Mouse (Mus musculus) large intestine, adult 2 months (tissue): ENCODE data around the gene Spcs2. TPM values are rescaled to one million over a fixed set of nuclear protein-coding genes. Genes with fewer than 3 reads are reported as not detected.
"Not testable (repeated sequence)": the region's sequence is repeated elsewhere in the genome, so short reads cannot be mapped to it uniquely, and the experiment has no call there.

Experiments
- DNase-seq: peaks from one replicate; pipeline ENCODE4 v3.0.0-alpha.2; 2012; ENCODE audit warnings: low read depth, low spot score
- WGBS: fragments of 180-500 bp; shearing (Covaris S2); methylation state at CpG from one replicate; pipeline ENCODE4 v1.1.7; 2018; 5-methylcytosine and 5-hydroxymethylcytosine counted together
- polyA plus RNA-seq: library from polyadenylated mRNA; depleted of rRNA; stranded (reverse); fragments of >200 nt; gene quantifications from 2 replicates; pipeline ENCODE4 v1.2.3, GENCODE M21; 2012

Gene Spcs2
- polyA plus RNA-seq, 1 experiment = 60.5 TPM

DNA sequence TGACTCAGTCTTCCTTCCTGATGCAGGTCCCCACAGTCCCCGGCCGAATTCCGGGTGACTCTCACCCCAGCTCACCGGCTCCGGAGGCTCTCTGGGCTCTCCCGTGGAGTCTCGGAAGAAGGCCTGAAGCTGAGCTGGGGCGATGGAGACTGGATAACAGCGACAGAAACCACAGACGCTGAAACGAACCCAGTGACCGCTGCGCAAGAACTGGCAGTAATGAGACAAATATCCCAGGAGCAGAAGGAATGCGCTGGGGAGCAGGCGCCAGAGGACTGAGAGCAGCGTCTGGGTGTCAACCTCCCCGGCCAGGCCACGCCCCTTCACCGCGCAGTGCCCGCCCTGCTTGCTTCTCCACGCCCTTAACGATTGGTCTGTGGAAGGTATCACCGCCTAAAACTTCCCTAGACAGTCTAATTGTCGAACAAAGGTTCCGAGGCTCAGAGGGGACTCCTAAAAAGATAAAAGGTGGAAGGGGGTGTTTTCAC, 35.1 kb downstream of the Spcs2 start, which contains the start of gene Neu3:
Neu3 (minus strand) TSS at position 335 of the 488 bp plus-strand sequence.
- DNase-seq = peak; percentile 64
- WGBS = under 1% methylated on average over 26 of the region's 26 CpGs

DNA sequence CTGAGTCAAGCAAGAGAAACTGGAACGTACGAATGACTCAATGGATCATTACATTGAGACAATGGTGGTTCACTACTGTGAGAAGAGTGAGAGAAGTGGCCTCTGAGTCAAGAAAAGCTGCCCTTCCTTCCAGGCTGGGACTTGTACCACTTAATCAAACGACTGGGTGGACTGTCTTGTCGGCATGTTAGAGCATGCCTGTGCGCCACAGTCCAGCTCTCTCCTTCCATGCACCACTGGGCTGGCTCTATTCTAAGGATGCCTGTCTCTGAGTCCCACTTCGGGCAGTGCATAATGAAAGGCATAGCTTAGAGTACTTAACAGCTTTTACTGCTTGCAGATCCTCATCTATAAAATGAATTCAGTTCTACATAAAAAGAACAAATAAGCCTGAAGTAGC, 37.2 kb downstream of the Spcs2 start:
- WGBS = 70% methylated on average over 6 of the region's 6 CpGs

DNA sequence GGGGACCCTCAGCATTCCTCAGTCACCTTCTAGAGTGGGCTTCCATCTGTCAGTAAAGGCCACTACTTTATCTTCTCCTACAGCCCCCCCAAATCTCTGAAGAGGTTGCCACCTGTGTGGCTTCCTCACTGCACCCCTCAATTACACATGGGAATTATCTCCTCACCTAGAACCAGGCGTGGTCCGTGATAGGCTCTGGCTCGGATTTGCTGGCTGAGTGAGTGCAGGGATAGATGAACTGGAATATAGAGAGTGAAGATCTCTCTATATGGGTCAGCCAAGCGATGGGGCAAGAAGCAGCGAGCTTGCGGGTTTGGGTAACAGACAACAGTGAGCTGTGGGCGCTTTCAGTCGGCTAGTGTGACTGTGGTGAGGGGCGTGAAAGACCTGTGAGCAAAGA, 37.8 kb downstream of the Spcs2 start:
- 76% methylated on average over 9 of the region's 9 CpGs for WGBS
- no peak for DNase-seq

More for the DNA sequence above, 37.2 kb downstream of the Spcs2 start:
- DNase-seq = no peak

DNA sequence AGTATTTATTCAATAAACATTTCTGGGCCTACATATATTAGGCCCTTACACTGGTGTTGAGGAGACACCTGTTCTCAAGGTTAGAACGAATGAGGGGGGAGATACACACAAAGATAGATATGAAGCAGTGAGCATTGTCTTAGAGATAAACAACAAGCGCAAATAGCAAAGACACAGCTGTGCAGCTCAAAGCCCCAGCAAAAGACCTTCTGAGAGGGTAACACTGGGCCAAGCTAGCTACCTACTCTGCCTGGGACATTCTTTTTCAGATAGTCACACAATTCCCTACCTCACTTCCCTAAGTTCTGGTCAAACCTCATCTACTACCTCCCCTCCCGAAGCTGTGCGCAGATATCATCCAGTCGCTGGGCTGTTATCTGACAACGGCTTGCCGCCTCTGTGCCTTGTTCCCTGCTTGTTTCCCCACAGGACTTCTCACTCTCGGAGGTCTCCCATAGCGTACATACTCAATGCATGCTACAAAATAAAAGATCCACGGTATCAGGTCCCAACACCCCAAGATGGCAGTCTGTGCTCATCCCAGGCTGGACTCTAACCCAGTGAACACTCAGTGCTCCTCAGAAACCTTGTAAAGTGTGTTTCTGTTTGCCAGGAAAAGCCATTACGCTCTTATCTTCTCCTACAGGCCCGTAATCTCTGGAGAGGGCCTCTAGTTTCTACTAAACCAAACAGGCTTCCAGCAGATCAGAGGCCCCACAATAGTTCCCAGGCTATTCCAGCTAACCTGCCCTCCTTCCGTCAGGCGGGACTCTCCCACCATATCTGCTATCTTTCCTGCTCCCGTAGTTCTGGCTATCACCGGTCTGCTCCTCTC, 38.4 kb downstream of the Spcs2 start:
- 68% methylated on average over 16 of the region's 16 CpGs for WGBS
- no peak for DNase-seq

DNA sequence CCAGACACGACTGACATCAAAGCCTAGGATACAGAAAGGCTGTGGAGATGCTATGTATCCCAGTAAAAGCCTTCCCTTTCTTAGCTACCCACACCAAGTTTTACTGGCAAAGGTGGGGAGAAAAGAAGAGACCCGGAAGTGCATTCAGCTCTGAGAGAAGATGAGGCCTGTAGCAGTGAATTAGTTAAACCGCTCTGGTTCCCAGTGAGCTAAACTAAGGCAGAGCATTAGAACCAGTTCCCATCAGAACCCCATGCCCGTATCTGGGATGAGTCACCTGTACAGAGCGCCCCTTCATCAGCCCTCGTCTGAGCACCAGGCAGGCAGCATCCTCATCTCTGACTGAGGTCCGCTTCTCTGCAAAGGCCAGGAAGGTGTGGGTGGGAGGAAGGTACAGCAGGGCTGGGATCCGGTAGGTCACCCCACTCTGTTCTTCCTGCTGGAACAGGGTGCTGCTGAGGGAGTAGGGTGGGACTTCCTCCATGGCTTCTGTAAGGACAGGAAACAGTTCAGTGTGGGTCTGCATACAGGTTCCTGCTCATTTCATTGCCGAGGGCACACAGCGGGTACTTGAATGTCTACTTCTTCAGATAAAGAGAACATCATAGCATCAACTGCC, 40.1 kb downstream of the Spcs2 start:
- 89% methylated on average over 10 of the region's 10 CpGs for WGBS
- DNase-seq = no peak

DNA sequence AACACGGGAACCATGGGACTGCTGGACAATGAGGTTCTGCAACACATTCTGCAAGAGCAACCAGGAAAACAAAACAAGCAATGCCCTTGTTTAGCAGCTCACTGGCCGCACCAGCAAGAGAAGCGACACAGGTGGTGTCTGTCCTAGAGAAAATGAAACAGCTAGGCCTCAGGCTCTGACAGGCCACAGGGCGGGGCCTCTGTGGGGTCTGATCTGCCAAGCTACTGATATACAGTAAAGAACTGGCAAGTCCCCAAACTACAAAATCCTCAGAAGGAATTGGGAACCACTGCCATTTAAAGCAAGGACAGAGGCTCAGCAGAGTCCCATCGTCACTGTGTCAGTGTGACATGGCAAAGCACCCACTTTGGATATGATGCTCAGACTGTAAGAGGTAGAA, 40.8 kb downstream of the Spcs2 start:
- WGBS = 87% methylated on average over 5 of the region's 5 CpGs
- no peak for DNase-seq

DNA sequence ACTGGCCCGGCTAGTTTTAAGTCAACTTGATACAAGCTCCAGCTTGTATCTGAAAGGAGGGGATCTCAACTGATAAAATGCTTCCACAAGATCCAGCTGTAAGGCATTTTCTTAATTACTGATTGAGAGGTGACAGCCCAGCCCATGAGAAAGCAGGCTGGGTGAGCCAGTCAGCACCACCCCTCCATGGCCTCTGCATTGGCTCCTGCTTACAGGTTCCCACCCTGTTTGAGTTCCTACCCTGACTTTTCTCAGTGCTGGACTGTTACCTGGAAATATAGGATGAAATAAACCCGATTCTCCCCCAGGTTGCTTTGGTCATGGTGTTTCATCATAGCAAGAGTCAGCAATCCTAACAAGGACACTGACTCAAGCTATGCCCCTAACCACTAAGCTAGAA, 41.3 kb downstream of the Spcs2 start:
- WGBS = 90% methylated on average over 2 of the region's 2 CpGs
- DNase-seq = no peak

DNA sequence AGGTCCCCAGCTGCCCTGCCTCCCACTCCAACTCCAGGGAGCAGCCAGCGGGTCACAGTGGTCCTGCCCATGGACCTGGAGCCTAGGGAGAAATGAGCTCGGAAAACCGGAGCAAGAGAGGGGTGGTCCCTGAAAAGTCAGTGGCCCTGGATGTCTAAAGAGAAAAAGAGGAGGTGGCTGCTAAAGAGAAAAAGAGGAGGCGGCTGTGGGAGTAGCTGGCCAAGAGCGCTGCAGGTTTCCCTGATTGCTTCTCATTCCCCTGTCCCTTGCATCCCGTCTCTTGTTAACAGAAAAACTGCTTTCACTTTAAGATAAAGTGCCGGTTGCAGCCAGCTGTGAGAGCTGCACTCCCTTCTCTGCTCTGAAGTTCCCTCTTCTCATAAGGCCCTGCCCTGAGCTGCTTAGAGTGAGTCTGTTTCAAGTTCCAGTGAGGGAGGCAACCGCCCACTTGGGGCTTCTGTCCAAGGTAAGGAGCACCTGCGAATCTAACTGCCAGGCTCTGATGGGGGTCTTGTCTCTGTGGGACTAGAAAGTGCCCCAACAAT, 45.0 kb downstream of the Spcs2 start:
- DNase-seq = not testable (repeated sequence)
- WGBS = 37% methylated on average over 9 of the region's 9 CpGs

DNA sequence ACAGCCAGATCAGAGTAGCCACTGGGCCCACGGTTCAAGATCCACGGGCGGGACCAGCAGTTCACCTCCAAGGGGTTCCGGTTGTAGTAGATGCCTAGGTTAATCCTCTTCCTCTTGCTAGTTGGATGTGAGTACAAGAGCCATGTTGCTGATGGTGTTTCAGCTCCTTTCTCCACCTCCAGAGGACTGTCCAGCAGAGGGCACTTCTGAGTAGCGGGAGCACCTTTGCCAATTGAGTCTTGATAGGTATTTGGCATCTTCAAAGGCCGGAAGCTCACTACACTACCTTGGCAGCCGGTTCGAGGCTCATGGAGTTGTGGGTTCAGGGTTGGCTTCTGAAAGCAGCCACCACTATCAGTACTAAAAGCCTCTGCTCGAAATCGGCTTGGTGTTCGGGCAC, 49.9 kb downstream of the Spcs2 start:
- no peak for DNase-seq

DNA sequence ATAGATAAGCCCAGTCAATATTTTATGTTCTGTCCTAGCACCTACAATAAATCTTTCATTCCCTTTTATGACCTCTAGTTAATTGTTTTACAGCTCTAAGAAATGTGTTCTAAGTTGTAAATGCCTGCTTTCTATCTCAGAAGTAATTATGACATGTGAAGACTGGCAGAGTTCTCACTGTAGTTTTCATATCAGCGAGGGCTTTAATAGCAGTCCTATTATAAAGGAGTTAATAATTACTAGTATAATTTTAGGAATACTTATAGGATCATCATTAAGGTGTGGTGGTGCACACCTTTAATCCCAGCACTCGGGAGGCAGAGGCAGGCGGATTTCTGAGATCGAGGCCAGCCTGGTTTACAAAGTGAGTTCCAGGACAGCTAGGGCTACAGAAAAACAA, 51.6 kb downstream of the Spcs2 start:
- no peak for DNase-seq

More for the DNA sequence above, 49.9 kb downstream of the Spcs2 start:
- 91% methylated on average over 11 of the region's 11 CpGs for WGBS

DNA sequence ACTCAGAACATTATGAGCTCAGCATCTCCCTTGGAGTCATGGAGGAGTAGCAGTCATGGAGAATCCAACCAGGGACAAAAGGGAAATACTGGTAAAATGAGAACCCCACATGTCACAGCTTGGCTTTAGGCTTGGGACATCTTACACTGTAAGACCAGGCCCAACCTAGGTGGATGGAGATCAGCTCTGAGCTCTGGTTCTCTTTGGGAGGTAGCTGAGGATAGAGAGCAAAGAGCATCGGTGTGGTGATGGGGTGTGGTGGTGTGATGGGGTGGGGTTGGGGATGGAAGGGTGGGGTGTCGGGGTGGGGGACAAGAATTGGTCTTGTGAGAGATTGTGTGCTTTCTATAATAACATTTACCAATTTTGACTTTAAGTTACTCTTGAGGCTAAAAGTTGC, 52.4 kb downstream of the Spcs2 start:
- 83% methylated on average over 2 of the region's 2 CpGs for WGBS
- DNase-seq = no peak

More for the DNA sequence above, 51.6 kb downstream of the Spcs2 start:
- 51% methylated on average over 4 of the region's 4 CpGs for WGBS

DNA sequence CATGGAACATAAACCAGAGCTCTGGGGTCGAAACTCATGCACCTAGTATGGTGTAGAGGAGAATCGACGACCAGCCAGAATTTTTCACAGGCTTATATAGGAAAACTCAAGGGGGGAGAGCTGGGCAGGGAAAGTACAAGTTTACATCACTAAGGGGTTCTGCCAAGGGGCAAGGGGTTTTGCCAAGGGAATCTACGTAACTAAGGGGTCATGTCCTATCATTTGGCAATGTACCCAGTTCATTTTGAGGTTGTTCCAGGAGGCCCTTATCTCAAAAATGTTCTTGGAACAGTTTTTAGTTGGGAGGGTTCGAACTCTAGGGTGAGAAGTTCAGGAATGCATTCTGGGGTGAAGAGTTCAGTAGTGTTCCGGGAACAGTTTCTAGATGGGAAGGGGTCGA, 56.2 kb downstream of the Spcs2 start:
- 63% methylated on average over 7 of the region's 7 CpGs for WGBS
- not testable (repeated sequence) for DNase-seq

DNA sequence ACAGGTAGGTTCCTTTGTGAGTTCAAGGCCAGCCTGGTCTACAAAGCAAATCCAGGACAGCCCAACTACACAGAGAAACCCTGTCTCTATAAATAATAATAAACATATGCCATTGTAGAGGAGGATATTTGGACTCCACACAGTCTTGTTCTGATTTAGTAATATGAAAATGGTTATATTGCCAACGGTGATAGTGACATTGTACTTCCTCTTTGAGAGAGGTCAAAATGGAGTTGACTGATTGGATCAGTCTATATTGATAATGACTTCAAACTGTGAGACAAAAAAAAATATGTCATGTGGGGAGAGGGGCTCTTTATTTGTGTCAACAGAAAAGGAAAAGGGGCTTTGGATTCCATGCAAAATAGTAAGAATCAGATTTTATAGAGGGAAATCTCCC, 57.9 kb downstream of the Spcs2 start:
- 69% methylated on average over 1 of the region's 1 CpGs for WGBS
- no peak for DNase-seq

DNA sequence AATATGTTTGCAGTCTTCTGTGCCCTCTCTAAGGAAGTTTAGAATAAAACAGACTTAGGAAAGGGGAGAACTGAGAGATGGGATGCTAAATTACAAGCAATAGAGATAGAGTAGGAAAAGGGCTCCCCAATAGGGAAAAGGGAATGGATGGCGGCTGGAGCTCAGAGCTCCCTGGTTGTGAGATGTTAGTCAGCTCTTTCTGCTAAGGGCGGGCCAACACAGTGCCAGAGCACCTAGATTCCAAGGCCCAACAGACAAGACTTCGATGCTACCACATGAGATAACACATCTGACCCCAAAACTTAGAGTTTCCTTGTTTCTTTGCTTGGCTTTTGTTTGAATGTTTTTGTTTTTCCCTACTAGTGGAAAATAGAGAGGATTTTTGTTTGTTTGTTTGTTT, 59.2 kb downstream of the Spcs2 start:
- WGBS = 90% methylated on average over 3 of the region's 3 CpGs
- DNase-seq = not testable (repeated sequence)

DNA sequence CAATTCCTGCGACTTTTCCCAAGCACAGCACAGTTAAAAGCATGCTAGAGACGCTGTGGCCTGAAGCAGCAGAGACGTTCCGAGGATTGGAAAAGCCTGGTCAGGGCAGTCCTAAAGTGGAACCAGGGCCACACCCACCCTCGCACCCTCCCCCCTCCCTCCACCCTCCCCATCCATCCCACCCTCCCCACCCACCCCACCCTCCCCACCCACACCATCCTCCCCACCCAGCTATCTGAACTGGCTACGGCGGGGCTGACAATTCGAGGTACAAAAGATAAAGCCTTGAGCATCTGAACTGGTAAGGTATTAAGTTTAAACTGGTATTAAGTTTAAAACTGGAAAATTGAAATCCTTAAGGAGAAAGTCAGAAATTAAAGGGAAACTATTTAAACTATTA, 59.7 kb downstream of the Spcs2 start:
- WGBS = 45% methylated on average over 8 of the region's 8 CpGs

DNA sequence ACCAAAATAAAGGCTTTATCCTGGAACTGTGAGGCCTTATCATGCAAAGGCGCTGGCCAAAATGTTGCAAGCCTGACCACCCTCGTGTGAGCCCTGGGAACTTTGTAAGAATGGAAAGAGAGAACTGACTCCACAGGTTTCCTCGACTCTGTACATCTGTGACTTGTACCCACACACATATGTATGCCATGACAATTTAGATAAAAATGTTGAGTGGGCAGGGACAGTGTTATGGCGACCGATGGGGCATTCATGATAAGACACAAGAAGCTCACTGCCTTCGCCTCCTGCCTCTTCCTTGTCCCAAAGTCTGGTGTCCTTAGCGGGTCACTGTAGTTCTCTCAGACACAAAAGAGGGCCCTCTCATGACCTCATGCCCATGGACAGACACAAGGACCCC, 64.1 kb downstream of the Spcs2 start:
- DNase-seq = no peak
- 80% methylated on average over 7 of the region's 7 CpGs for WGBS

More for the DNA sequence above, 59.7 kb downstream of the Spcs2 start:
- DNase-seq = no peak

DNA sequence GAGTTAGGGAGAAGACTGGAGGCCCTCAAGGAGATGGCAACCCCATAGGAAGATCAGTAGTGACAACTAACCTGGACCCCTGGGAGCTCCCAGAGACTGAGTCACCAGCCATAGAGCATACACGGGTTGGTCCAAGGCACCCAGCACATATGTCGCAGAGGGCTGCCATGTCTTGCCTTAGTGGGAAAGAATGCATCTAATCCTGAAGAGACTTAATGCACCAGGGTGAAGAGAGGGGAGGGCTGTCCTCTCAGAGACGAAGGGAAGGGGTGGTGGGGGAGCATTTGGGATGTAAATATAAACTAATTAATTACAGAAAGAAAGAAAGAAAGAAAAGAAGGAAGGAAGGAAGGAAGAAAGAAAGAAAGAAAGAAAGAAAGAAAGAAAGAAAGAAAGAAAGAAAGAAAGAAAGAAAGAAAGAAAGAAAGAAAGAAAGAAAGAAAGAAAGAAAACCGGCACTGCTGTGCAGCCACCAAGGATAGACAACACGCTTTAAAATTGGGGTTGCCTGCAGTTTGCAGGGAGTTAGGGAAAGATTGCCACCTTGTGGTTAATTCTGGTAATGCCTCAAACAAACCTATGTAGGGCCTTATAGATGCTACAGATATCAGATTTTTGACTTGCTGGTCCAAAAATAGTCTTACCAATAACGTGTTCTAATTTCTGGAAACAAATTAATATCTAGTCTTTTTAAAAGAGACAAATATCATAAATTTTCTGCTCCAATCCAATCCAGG, 65.2 kb downstream of the Spcs2 start:
- 35% methylated on average over 6 of the region's 6 CpGs for WGBS
- DNase-seq = peak; percentile 50

DNA sequence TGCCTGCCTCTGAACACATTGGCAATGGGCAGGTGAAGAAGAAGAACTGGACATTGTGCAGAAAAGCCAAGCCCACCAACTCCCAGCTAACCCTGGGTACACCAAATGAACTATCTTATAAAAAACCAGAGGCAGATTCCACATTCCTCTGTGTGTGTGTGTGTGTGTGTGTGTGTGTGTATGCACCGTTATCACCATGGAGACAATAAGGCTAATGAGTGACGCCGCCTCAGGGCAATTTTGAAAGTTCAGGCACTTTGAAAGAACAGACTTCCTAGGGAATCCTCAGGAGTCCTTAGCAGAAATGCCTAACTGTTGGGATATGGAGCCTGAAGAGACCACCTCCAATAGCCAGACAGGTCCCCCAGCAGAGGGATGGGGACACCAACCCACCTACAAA, 66.0 kb downstream of the Spcs2 start:
- WGBS = 74% methylated on average over 3 of the region's 3 CpGs
- DNase-seq = no peak

DNA sequence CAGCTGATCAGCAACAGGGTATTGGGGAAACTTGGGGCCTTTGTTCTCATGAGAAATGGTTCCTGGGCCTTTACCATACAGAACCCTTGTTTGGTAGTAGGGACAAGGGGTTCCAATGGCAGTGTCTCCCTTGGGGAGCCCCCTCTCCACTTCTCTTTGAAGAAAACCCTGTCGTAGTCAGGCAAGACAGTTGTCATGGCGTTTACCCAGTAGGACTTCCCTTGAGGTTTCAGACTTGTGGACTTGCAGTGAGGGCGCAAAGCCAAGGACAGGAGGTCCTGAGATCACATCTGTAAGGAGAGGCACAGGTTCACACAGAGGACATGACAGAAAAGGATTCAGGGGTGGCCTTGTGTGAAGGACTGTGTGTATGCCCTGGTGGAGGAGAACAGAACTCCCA, 66.8 kb downstream of the Spcs2 start:
- no peak for DNase-seq
- WGBS = 69% methylated on average over 3 of the region's 3 CpGs
